Mouse (Mus musculus) testis, adult 2 months (tissue): ENCODE results near the gene Lpcat1. TPM values are rescaled to one million over a fixed set of nuclear protein-coding genes. Genes with fewer than 3 reads are reported as not detected.

ENCODE experiments used
- H3K27ac ChIP-seq: fragments of 200-500 bp; 2 replicates; pipeline ENCODE4 v1.5.1; 2012; ENCODE audit warnings: low read depth, low read length; ENCODE audit not compliant: control insufficient read depth, insufficient read depth
- H3K27me3 ChIP-seq: fragments of 200-500 bp; 2 replicates; pipeline ENCODE4 v1.6.1; 2012; ENCODE audit warnings: mild to moderate bottlenecking, low read length, moderate library complexity; ENCODE audit not compliant: control insufficient read depth, insufficient read depth
- H3K36me3 ChIP-seq: fragments of 200-500 bp; 2 replicates; pipeline ENCODE4 v1.6.1; 2012; ENCODE audit warnings: mild to moderate bottlenecking, low read length; ENCODE audit not compliant: control insufficient read depth, insufficient read depth
- H3K4me1 ChIP-seq: fragments of 200-500 bp; 2 replicates; pipeline ENCODE4 v1.6.1; 2012; ENCODE audit warnings: low read length; ENCODE audit not compliant: control insufficient read depth, insufficient read depth
- H3K4me3 ChIP-seq: fragments of 200-500 bp; 2 replicates; pipeline ENCODE4 v1.5.1; 2012; ENCODE audit warnings: low read depth, mild to moderate bottlenecking, low read length, moderate library complexity, mixed read lengths; ENCODE audit not compliant: control insufficient read depth
- CTCF ChIP-seq: fragments of 200-500 bp; IDR thresholded peaks from 2 replicates; pipeline ENCODE4 v1.5.1; 2012; ENCODE audit warnings: low read depth, mild to moderate bottlenecking, inconsistent platforms, low read length, moderate library complexity; ENCODE audit not compliant: control insufficient read depth, insufficient read depth, insufficient replicate concordance
- POLR2A ChIP-seq: fragments of 200-500 bp; IDR thresholded peaks from 2 replicates; pipeline ENCODE4 v1.6.1; 2012; ENCODE audit warnings: low read depth, mild to moderate bottlenecking, inconsistent platforms, low read length, moderate library complexity; ENCODE audit not compliant: control insufficient read depth
- polyA plus RNA-seq: library from polyadenylated mRNA; depleted of rRNA; stranded (reverse); fragments of >200 nt; gene quantifications from 2 replicates; pipeline ENCODE4 v1.2.3, GENCODE M21; 2012

Gene Lpcat1
- polyA plus RNA-seq, 1 experiment = 2.0 TPM

- no peak for TF ChIP-seq POLR2A
- no peak for TF ChIP-seq CTCF
- no peaks in the 10 kb centered on the region for H3K4me1 ChIP-seq
- H3K4me3 ChIP-seq = no peak overlapping the region
- no peak overlapping the region for H3K27ac ChIP-seq
- no peaks in the 10 kb centered on the region for H3K27me3 ChIP-seq
- H3K36me3 ChIP-seq = no peaks in the 10 kb centered on the region
Observed at GRCm38 (mm10) chr13:73499893-73500604, 33.1 kb downstream of the Lpcat1 start.

GRCm38 (mm10) chr13:73502719-73503118 is 35.7 kb downstream of the Lpcat1 start:
- Histone ChIP-seq H3K27me3 (no peaks in the 10 kb centered on the region), H3K4me1 (no peaks in the 10 kb centered on the region), H3K36me3 (no peaks in the 10 kb centered on the region), H3K4me3 (no peak overlapping the region), H3K27ac (no peak overlapping the region)
- TF ChIP-seq CTCF (no peak), POLR2A (no peak)

GRCm38 (mm10) chr13:73505686-73506467 is 38.9 kb downstream of the Lpcat1 start:
- Histone ChIP-seq H3K4me3 (no peak overlapping the region), H3K4me1 (no peaks in the 10 kb centered on the region), H3K36me3 (no peaks in the 10 kb centered on the region), H3K27ac (no peak overlapping the region), H3K27me3 (no peaks in the 10 kb centered on the region)
- TF ChIP-seq CTCF = peak; percentile 77; the same call in 1 of the 2 replicates
- TF ChIP-seq POLR2A = no peak

GRCm38 (mm10) chr13:73508817-73509550 is 42.0 kb downstream of the Lpcat1 start:
- H3K4me3 ChIP-seq = no peak overlapping the region
- no peak overlapping the region for H3K27ac ChIP-seq
- H3K4me1 ChIP-seq = no peaks in the 10 kb centered on the region
- TF ChIP-seq CTCF = no peak
- no peak for TF ChIP-seq POLR2A
- no peaks in the 10 kb centered on the region for H3K27me3 ChIP-seq
- no peaks in the 10 kb centered on the region for H3K36me3 ChIP-seq

GRCm38 (mm10) chr13:73509869-73510268 is 42.9 kb downstream of the Lpcat1 start:
- no peaks in the 10 kb centered on the region for H3K36me3 ChIP-seq
- TF ChIP-seq CTCF (no peak), POLR2A (no peak)

GRCm38 (mm10) chr13:73512776-73513673 is 46.0 kb downstream of the Lpcat1 start:
- TF ChIP-seq CTCF = peak; percentile 82; the same call in 1 of the 2 replicates
- TF ChIP-seq POLR2A = no peak
- no peaks in the 10 kb centered on the region for H3K36me3 ChIP-seq
- H3K27ac ChIP-seq = no peak overlapping the region
- no peaks in the 10 kb centered on the region for H3K4me1 ChIP-seq
- H3K4me3 ChIP-seq = no peak overlapping the region
- no peaks in the 10 kb centered on the region for H3K27me3 ChIP-seq

More at GRCm38 (mm10) chr13:73509869-73510268, 42.9 kb downstream of the Lpcat1 start:
- H3K27ac ChIP-seq = no peak overlapping the region
- no peaks in the 10 kb centered on the region for H3K27me3 ChIP-seq
- H3K4me1 ChIP-seq = no peaks in the 10 kb centered on the region
- H3K4me3 ChIP-seq = no peak overlapping the region
